Mouse (Mus musculus) liver, adult 2 months (tissue): ENCODE data around the gene Siglecf.

Source experiments
- CTCF ChIP-seq: fragments of 200-500 bp; IDR thresholded peaks from 2 replicates; pipeline ENCODE4 v1.5.1; 2011; ENCODE audit warnings: low read depth, low read length, control low read depth
- POLR2A ChIP-seq: fragments of 200-500 bp; IDR thresholded peaks from 2 replicates; pipeline ENCODE4 v1.6.1; 2011; ENCODE audit warnings: low read length, control low read depth; ENCODE audit not compliant: insufficient read depth; ENCODE audit errors: extremely low read depth

DNA sequence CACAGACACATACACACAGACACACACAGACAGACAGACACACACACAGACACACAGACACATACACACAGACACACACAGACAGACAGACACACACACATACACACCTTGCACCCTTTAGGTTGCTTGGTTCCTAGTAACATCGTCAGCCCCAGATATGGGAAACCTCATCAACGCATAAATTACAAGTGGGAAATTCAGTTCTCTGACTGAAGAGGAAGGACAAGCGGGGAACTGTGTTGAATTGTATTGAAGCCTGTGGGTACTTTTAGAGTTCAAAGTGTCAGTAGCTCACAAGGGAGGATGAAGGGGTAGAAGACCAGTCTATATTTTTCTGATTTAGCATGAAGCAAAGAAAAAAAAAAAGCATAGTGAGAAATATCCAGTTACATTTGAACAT lies 56.4 kb downstream of the Siglecf start:
- TF ChIP-seq CTCF (no peak), POLR2A (no peak)
